Mouse (Mus musculus): ENCODE measurements around the gene Gpr87. TPM values are rescaled to one million over a fixed set of nuclear protein-coding genes. Genes with fewer than 3 reads are reported as not detected.

Gpr87 gene
- polyA plus RNA-seq, 1 experiment from 2014 or later = not detected

DNA sequence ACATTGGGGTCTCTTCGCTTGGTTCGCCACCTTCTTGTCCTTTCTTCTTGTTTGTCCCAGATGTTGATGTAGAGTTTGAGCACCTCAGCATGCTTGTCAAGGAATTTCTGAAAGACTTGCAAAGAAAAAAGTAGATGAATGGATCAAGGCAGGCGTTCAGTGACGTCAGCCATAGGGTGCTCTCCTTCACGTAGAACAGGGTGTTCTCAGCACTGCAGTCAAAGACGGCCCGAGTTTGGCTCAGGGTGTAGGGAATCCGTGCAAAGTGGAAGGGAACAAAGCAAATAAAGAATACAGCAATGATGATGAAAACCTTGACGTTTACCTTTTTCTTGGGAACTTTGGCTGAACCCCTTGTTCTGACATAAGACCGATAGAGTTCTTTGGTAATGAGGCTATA lies 22.3 kb upstream of the Gpr87 start:
- Histone ChIP-seq H3K27ac (ENCODE audit: low read depth, low read length) (no peak overlapping the region), H3K9me3 (replicated peaks; ENCODE audit: control insufficient read depth, low read length) (no peaks in the 10 kb centered on the region), H3K36me3 (ENCODE audit: control insufficient read depth, insufficient read depth, low read length) (no peaks in the 10 kb centered on the region), H3K4me1 (ENCODE audit: control insufficient read depth, insufficient read depth, low read length) (no peaks in the 10 kb centered on the region), H3K27me3 (ENCODE audit: control insufficient read depth, insufficient read depth, low read length) (no peaks in the 10 kb centered on the region), H3K4me2 (no peak overlapping the region), H3K4me3 (ENCODE audit: low read depth, low read length) (no peak overlapping the region), H3K9ac (ENCODE audit: low read depth, low read length) (no peak overlapping the region)
- WGBS (ENCODE audit: insufficient replicate concordance) = 90% methylated on average over 10 of the region's 10 CpGs
- no peak for ATAC-seq (replicated peaks; ENCODE audit: insufficient number of reproducible peaks, low FRiP score, low TSS enrichment)

DNA sequence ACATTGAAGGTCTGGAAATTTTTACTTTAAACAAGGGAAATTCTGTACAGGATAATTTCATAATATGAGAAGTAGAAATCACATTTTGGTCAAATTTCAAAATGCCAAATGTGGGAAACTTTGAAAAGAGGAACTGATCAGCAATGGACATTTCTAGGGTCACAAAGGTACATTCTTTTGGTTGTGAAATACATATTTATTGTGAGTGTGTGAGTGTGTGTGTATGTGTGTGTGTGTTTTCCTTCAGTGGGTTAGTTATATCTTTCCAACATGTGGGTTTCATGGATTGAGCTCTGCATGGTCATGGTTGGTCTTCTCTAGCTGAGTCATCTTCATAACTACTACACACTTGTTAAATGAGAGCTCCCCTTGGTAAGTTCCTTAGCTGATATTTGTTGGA lies 17.5 kb upstream of the Gpr87 start:
- H3K36me3 ChIP-seq (ENCODE audit: control insufficient read depth, insufficient read depth, low read length) = no peaks in the 10 kb centered on the region
- H3K9ac ChIP-seq (ENCODE audit: low read depth, low read length) = no peak overlapping the region
- H3K4me3 ChIP-seq (ENCODE audit: low read depth, low read length) = no peak overlapping the region
- H3K9me3 ChIP-seq (replicated peaks; ENCODE audit: control insufficient read depth, low read length) = no peaks in the 10 kb centered on the region
- no peak overlapping the region for H3K4me2 ChIP-seq
- no peak overlapping the region for H3K27ac ChIP-seq (ENCODE audit: low read depth, low read length)
- no peaks in the 10 kb centered on the region for H3K4me1 ChIP-seq (ENCODE audit: control insufficient read depth, insufficient read depth, low read length)
- ATAC-seq (replicated peaks; ENCODE audit: insufficient number of reproducible peaks, low FRiP score, low TSS enrichment) = no peak
- no peaks in the 10 kb centered on the region for H3K27me3 ChIP-seq (ENCODE audit: control insufficient read depth, insufficient read depth, low read length)

DNA sequence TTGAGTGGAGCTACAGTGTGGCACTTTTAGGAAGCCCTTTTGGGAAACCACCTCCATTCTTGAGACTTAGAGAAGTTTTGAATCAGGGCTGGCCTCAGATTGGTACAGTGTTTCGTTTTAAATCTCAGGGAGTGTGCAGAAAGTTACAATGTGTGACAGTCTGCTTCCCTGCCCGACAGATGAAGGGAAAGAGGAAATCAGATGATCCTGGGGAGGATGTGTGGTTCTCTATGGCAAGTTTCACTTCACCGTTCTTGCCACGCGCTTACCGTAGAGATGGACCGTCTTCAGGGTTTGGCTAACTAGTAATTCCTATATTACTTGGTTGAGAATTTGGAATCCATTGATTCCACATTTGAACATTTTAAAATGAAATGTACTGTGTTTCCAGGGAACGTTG lies 16.9 kb upstream of the Gpr87 start:
- WGBS (ENCODE audit: insufficient replicate concordance) = 87% methylated on average over 8 of the region's 8 CpGs
- Histone ChIP-seq H3K4me1 (ENCODE audit: control insufficient read depth, insufficient read depth, low read length) (no peaks in the 10 kb centered on the region), H3K27ac (ENCODE audit: low read depth, low read length) (no peak overlapping the region), H3K4me2 (no peak overlapping the region), H3K9ac (ENCODE audit: low read depth, low read length) (no peak overlapping the region), H3K27me3 (ENCODE audit: control insufficient read depth, insufficient read depth, low read length) (no peaks in the 10 kb centered on the region), H3K9me3 (replicated peaks; ENCODE audit: control insufficient read depth, low read length) (no peaks in the 10 kb centered on the region), H3K4me3 (ENCODE audit: low read depth, low read length) (no peak overlapping the region), H3K36me3 (ENCODE audit: control insufficient read depth, insufficient read depth, low read length) (no peaks in the 10 kb centered on the region)
- ATAC-seq (replicated peaks; ENCODE audit: insufficient number of reproducible peaks, low FRiP score, low TSS enrichment) = no peak

DNA sequence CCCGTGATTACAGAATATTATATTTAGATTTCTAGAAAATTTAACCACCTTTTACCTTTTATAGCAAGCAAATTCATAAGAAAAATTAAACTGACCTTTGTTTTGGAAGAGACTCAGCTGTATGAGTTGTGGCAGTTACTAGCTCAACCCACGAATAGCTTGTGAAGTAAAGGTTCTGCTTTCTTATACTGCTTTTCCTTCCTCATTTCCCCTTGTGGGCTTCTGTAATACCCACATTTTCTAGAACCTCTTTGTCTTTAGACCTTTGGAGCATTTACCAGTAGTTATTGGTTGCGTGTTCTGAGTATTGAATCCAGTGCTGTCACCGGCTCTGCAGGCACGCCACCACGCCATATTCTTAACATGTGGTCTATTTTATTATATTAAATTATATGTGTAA lies 15.8 kb upstream of the Gpr87 start, which contains the start of gene P2ry13:
TSS of gene P2ry13 (minus strand) at position 156 of the 400 bp plus-strand sequence.
- no peaks in the 10 kb centered on the region; the same call in 1 of the 2 replicates for H3K4me1 ChIP-seq (ENCODE audit: control insufficient read depth, insufficient read depth, low read length)
- no peaks in the 10 kb centered on the region for H3K27me3 ChIP-seq (ENCODE audit: control insufficient read depth, insufficient read depth, low read length)
- H3K9ac ChIP-seq (ENCODE audit: low read depth, low read length) = no peak within 1 kb of the TSS
- no peaks in the 10 kb centered on the region for H3K9me3 ChIP-seq (replicated peaks; ENCODE audit: control insufficient read depth, low read length)
- no peak within 1 kb of the TSS for H3K4me3 ChIP-seq (ENCODE audit: low read depth, low read length)
- no peak for ATAC-seq (replicated peaks; ENCODE audit: insufficient number of reproducible peaks, low FRiP score, low TSS enrichment)
- no peak within 1 kb of the TSS for H3K4me2 ChIP-seq
- H3K36me3 ChIP-seq (ENCODE audit: control insufficient read depth, insufficient read depth, low read length) = no peaks in the 10 kb centered on the region
- WGBS (ENCODE audit: insufficient replicate concordance) = 85% methylated on average over 6 of the region's 6 CpGs
- H3K27ac ChIP-seq (ENCODE audit: low read depth, low read length) = no peak within 1 kb of the TSS

DNA sequence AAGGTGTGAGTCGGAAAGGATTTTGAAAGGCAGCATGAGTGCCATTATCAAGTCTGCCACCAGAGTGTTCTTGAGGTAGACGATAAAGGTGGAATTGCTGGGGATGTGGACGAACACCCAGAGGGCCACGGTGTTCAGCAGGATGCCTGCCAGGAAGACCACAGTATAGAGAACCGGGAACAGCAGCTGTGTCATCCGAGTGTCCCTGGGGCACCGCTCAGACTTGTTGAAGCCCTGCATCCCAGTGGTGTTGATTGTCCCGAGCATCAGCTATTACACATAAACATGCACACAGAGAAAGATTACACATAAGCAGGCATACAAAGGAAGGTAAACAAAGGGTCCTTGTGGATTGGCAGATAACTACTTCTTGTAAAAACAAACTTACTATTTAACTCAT lies 15.2 kb upstream of the Gpr87 start:
- no peak for ATAC-seq (replicated peaks; ENCODE audit: insufficient number of reproducible peaks, low FRiP score, low TSS enrichment)

DNA sequence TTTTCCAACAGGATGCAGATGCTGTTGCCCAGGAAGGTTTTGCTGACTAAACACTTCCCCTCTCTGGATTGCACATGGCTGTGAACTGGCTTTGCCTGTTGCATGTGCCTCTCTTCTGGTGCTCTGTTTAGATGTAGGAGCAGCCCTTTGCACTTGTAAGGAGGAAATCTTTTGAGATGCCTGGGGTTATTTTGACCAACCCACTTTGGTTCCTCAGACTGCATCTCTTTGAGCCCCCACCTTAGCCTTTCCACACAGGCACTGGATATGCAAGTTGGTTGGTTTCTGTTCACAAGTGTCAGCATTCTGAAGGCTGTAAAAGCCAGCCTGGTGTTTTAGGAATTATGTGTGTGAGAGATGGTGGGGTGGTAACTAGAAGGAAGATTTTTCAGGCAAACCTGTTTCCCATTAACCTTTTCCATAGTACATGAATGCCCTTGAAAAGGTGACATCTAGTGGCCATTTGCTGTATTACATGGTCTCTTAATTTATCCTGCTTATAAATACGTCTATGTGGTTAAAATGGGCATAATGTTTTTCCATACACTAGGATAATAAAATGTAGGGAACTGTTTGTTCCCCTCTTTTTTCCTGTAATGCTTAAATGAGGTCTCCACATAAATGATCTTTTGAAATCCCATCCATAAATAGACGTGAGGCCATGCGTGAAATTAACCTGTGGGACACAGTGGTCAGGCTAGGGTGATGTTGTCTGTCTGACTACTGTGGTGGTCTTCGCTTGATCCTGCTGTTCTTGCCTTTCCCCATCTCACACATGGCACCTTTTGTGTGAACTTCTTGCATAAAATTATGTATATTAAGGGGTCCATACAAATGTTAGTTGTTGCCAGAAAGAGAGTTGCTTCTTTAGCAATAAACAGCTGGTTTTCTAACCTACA lies 14.0 kb upstream of the Gpr87 start:
- H3K36me3 ChIP-seq (ENCODE audit: control insufficient read depth, insufficient read depth, low read length) = no peaks in the 10 kb centered on the region
- H3K4me1 ChIP-seq (ENCODE audit: control insufficient read depth, insufficient read depth, low read length) = peaks cover 18% of the 10 kb centered on the region
- H3K4me3 ChIP-seq (ENCODE audit: low read depth, low read length) = no peak overlapping the region
- no peak overlapping the region for H3K4me2 ChIP-seq
- no peak for ATAC-seq (replicated peaks; ENCODE audit: insufficient number of reproducible peaks, low FRiP score, low TSS enrichment)
- H3K27me3 ChIP-seq (ENCODE audit: control insufficient read depth, insufficient read depth, low read length) = no peaks in the 10 kb centered on the region
- H3K9me3 ChIP-seq (replicated peaks; ENCODE audit: control insufficient read depth, low read length) = no peaks in the 10 kb centered on the region
- H3K27ac ChIP-seq (ENCODE audit: low read depth, low read length) = no peak overlapping the region
- 68% methylated on average over 4 of the region's 4 CpGs for WGBS (ENCODE audit: insufficient replicate concordance)
- H3K9ac ChIP-seq (ENCODE audit: low read depth, low read length) = no peak overlapping the region

More for the DNA sequence above, 15.2 kb upstream of the Gpr87 start:
- Histone ChIP-seq H3K9ac (ENCODE audit: low read depth, low read length) (no peak overlapping the region), H3K4me2 (no peak overlapping the region), H3K27me3 (ENCODE audit: control insufficient read depth, insufficient read depth, low read length) (no peaks in the 10 kb centered on the region), H3K9me3 (replicated peaks; ENCODE audit: control insufficient read depth, low read length) (no peaks in the 10 kb centered on the region), H3K4me1 (ENCODE audit: control insufficient read depth, insufficient read depth, low read length) (peaks cover 6% of the 10 kb centered on the region), H3K27ac (ENCODE audit: low read depth, low read length) (no peak overlapping the region), H3K36me3 (ENCODE audit: control insufficient read depth, insufficient read depth, low read length) (no peaks in the 10 kb centered on the region), H3K4me3 (ENCODE audit: low read depth, low read length) (no peak overlapping the region)
- 49% methylated on average over 8 of the region's 8 CpGs for WGBS (ENCODE audit: insufficient replicate concordance)

DNA sequence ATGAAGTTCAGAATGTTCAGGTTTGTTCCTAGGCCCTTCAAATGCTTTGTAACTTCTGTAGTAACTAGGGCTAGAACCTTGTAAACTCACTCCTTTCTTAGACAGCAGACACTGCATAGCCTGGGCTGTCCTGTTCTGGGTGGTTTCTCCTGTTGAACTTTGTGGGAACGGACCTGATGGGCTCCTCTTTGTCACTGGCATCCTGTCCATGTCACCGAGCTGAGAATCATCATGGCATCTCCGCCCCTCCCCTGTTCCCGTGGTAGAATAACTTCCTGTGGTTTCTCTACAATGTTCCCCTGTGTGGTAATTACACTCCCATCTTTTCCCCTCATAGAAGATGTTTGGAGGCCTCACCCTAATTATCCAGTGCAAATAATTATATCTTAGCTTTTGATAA lies 11.0 kb upstream of the Gpr87 start:
- Histone ChIP-seq H3K27ac (ENCODE audit: low read depth, low read length) (0 out of 2 replicates have a peak overlapping the region, but pooled peaks have one; percentile 51), H3K4me1 (ENCODE audit: control insufficient read depth, insufficient read depth, low read length) (peaks cover 20% of the 10 kb centered on the region), H3K9me3 (replicated peaks; ENCODE audit: control insufficient read depth, low read length) (no peaks in the 10 kb centered on the region), H3K36me3 (ENCODE audit: control insufficient read depth, insufficient read depth, low read length) (no peaks in the 10 kb centered on the region), H3K4me3 (ENCODE audit: low read depth, low read length) (no peak overlapping the region), H3K4me2 (no peak overlapping the region), H3K9ac (ENCODE audit: low read depth, low read length) (no peak overlapping the region), H3K27me3 (ENCODE audit: control insufficient read depth, insufficient read depth, low read length) (no peaks in the 10 kb centered on the region)
- WGBS (ENCODE audit: insufficient replicate concordance) = 71% methylated on average over 4 of the region's 4 CpGs
- no peak for ATAC-seq (replicated peaks; ENCODE audit: insufficient number of reproducible peaks, low FRiP score, low TSS enrichment)

DNA sequence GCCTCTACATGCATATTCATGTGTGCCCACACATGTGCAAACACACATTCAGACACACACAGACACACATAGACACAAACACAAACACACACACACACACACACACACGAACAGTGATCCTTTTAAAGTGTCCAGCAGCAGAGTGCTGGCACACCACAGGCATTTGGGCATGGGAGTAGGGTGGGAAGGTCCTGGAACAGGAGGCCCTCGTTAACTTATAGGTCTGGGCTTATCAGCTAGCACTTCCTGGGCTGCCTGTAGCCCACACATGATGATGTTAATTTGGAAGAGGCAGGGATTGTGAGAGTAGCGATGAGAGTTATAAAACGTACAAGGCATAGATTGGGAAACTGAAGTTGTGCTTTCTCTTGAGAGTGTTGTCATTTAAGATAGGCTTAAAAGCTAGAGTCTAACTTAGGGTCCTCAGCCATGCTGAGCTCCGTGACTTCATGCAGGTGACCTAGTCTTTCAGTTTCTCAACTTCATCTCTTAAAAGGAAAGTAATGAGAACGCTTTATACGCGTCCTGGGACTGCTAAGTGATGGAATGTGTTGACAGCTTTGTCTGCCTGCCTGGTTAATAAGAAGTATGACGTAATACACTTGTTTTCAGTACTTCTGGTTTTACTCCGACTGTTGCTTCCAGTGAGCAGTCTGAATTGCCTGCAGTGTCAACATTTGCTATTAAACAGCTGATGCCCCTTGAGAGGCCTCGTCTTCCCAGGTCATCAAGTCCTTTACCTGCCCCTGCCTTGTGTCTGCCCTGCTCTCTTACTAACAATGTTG lies 10.0 kb upstream of the Gpr87 start:
- H3K36me3 ChIP-seq (ENCODE audit: control insufficient read depth, insufficient read depth, low read length) = no peaks in the 10 kb centered on the region
- no peaks in the 10 kb centered on the region for H3K27me3 ChIP-seq (ENCODE audit: control insufficient read depth, insufficient read depth, low read length)
- H3K4me2 ChIP-seq = 0 out of 2 replicates have a peak overlapping the region, but pooled peaks have one; percentile 1
- H3K4me1 ChIP-seq (ENCODE audit: control insufficient read depth, insufficient read depth, low read length) = peaks cover 20% of the 10 kb centered on the region
- peak overlapping the region; percentile 51 for H3K27ac ChIP-seq (ENCODE audit: low read depth, low read length)
- no peak overlapping the region for H3K4me3 ChIP-seq (ENCODE audit: low read depth, low read length)
- H3K9ac ChIP-seq (ENCODE audit: low read depth, low read length) = no peak overlapping the region
- no peaks in the 10 kb centered on the region for H3K9me3 ChIP-seq (replicated peaks; ENCODE audit: control insufficient read depth, low read length)
- WGBS (ENCODE audit: insufficient replicate concordance) = 26% methylated on average over 11 of the region's 11 CpGs
- no peak for ATAC-seq (replicated peaks; ENCODE audit: insufficient number of reproducible peaks, low FRiP score, low TSS enrichment)

All from heart, embryonic 11.5 days (tissue).